Mouse (Mus musculus): ENCODE data around the gene Hoxc9. TPM values are rescaled to one million over a fixed set of nuclear protein-coding genes. Genes with fewer than 3 reads are reported as not detected.
A peak's percentile ranks its signal among the peaks of the same experiment; 100 is the strongest.

The Hoxc9 gene
- total RNA-seq, 2 experiments from 2014 or later: 6.8 to 7.4 TPM

- peak; percentile 50 for DNase-seq (ENCODE audit: low spot score)
Observed at GRCm38 (mm10) chr15:102976631-102977422, 588 bp downstream of the Hoxc9 start.

- no peak for DNase-seq (ENCODE audit: low spot score)
Observed at GRCm38 (mm10) chr15:102977423-102977974, 1.3 kb downstream of the Hoxc9 start.

GRCm38 (mm10) chr15:102978615-102979515, 2.6 kb downstream of the Hoxc9 start:
- no peak for DNase-seq (ENCODE audit: low spot score)

GRCm38 (mm10) chr15:102979936-102980335, 3.7 kb downstream of the Hoxc9 start:
- no peak for DNase-seq (ENCODE audit: low spot score)

- DNase-seq (ENCODE audit: low spot score): no peak
Observed at GRCm38 (mm10) chr15:102980352-102980751, 4.1 kb downstream of the Hoxc9 start.

GRCm38 (mm10) chr15:102980912-102981311, 4.7 kb downstream of the Hoxc9 start:
- DNase-seq (ENCODE audit: low spot score): no peak

GRCm38 (mm10) chr15:102981379-102982288, 5.4 kb downstream of the Hoxc9 start:
- peak; percentile 70 for DNase-seq (ENCODE audit: low spot score)

- DNase-seq (ENCODE audit: low spot score): no peak
Observed at GRCm38 (mm10) chr15:102983716-102984115, 7.5 kb downstream of the Hoxc9 start.

- DNase-seq (ENCODE audit: low spot score): no peak
Observed at GRCm38 (mm10) chr15:102984521-102984920, 8.3 kb downstream of the Hoxc9 start.

GRCm38 (mm10) chr15:102984925-102985324, 8.7 kb downstream of the Hoxc9 start:
- no peak for DNase-seq (ENCODE audit: low spot score)

GRCm38 (mm10) chr15:102987124-102987833, 11.0 kb downstream of the Hoxc9 start:
- peak; percentile 97 for DNase-seq (ENCODE audit: low spot score)

- no peak for DNase-seq (ENCODE audit: low spot score)
Observed at GRCm38 (mm10) chr15:102988078-102988477, 11.8 kb downstream of the Hoxc9 start.

GRCm38 (mm10) chr15:102990461-102991397, 14.5 kb downstream of the Hoxc9 start, which contains the start of gene Hoxc8:
Gene Hoxc8 (plus strand): TSS chr15:102990607.
- no peak for DNase-seq (ENCODE audit: low spot score)

- no peak for DNase-seq (ENCODE audit: low spot score)
Observed at GRCm38 (mm10) chr15:102991782-102992181, 15.5 kb downstream of the Hoxc9 start.

- no peak for DNase-seq (ENCODE audit: low spot score)
Observed at GRCm38 (mm10) chr15:102992206-102992605, 16.0 kb downstream of the Hoxc9 start.

- DNase-seq (ENCODE audit: low spot score): no peak
Observed at GRCm38 (mm10) chr15:102992863-102993262, 16.6 kb downstream of the Hoxc9 start.

- DNase-seq (ENCODE audit: low spot score): no peak
Observed at GRCm38 (mm10) chr15:102996548-102996947, 20.3 kb downstream of the Hoxc9 start.

GRCm38 (mm10) chr15:102997431-102997830, 21.2 kb downstream of the Hoxc9 start:
- no peak for DNase-seq (ENCODE audit: low spot score)

GRCm38 (mm10) chr15:102997939-102998355, 21.7 kb downstream of the Hoxc9 start, which contains the start of gene Hoxc6:
Gene Hoxc6 (plus strand): TSS chr15:102998257.
- DNase-seq (ENCODE audit: low spot score): no peak
